Mouse (Mus musculus) left cerebral cortex, adult 2 months (tissue): Measurements from ENCODE around the gene Lipc. TPM values are rescaled to one million over a fixed set of nuclear protein-coding genes. Genes with fewer than 3 reads are reported as not detected.

ENCODE experiments used
- DNase-seq, 2 experiments: peaks; one replicate each; pipeline ENCODE4 v3.0.0; 2021 to 2022; ENCODE audit warnings: low spot score in 2 of 2, mixed read lengths in 1 of 2; ENCODE audit errors: extremely low spot score in 1 of 2
- H3K27ac ChIP-seq: fragments of 200-600 bp; 2 replicates; pipeline ENCODE4 v1.8.1; 2022
- H3K4me3 ChIP-seq: fragments of 200-600 bp; 2 replicates; pipeline ENCODE4 v1.8.1; 2022
- CTCF ChIP-seq: fragments of 200-600 bp; IDR thresholded peaks from 2 replicates; pipeline ENCODE4 v1.8.1; 2022; ENCODE audit warnings: antibody characterized with exemption, mild to moderate bottlenecking, moderate library complexity
- intact Hi-C: fragments of 180-260 bp; cut with DNase I; formaldehyde crosslinking; loops from one replicate; pipeline ENCODE4 v1.15.1; 2025
- total RNA-seq, 2 experiments: library from RNA; stranded (reverse); gene quantifications; 2 replicates each; pipeline ENCODE4 v1.2.3; 2021

Lipc gene
- total RNA-seq, 2 experiments from 2014 or later: 0.20 TPM; not detected in 1

GRCm38 (mm10) chr9:70949336-70949735, 2.7 kb downstream of the Lipc start:
- H3K4me3 ChIP-seq: no peak overlapping the region
- intact Hi-C loops: no loop called here
- DNase-seq: no peak
- H3K27ac ChIP-seq: no peak overlapping the region
- no peak for TF ChIP-seq CTCF

- DNase-seq: no peak
- Histone ChIP-seq H3K27ac (no peak overlapping the region), H3K4me3 (no peak overlapping the region)
- intact Hi-C loops: no loop called here
- no peak for TF ChIP-seq CTCF
These were observed 4.7 kb downstream of the Lipc start for GRCm38 (mm10) chr9:70947312-70947711.

- H3K4me3 ChIP-seq: no peak overlapping the region
- DNase-seq: no peak
- no peak overlapping the region for H3K27ac ChIP-seq
- intact Hi-C loops: no loop called here
- TF ChIP-seq CTCF: no peak
These were observed 9.2 kb downstream of the Lipc start for GRCm38 (mm10) chr9:70942686-70943333.

- TF ChIP-seq CTCF: no peak
- intact Hi-C loops: no loop called here
These were observed 12.1 kb downstream of the Lipc start for GRCm38 (mm10) chr9:70939752-70940501.

GRCm38 (mm10) chr9:70938850-70939249, 13.2 kb downstream of the Lipc start:
- no peak overlapping the region for H3K4me3 ChIP-seq
- no peak for TF ChIP-seq CTCF
- DNase-seq: no peak
- intact Hi-C loops: no loop called here
- H3K27ac ChIP-seq: no peak overlapping the region

More at GRCm38 (mm10) chr9:70939752-70940501, 12.1 kb downstream of the Lipc start:
- Histone ChIP-seq H3K4me3 (no peak overlapping the region), H3K27ac (no peak overlapping the region)
- DNase-seq: no peak

GRCm38 (mm10) chr9:70938134-70938533, 13.9 kb downstream of the Lipc start:
- Histone ChIP-seq H3K27ac (no peak overlapping the region), H3K4me3 (no peak overlapping the region)
- no peak for TF ChIP-seq CTCF
- intact Hi-C loops: no loop called here
- DNase-seq: no peak

GRCm38 (mm10) chr9:70934587-70935295, 17.3 kb downstream of the Lipc start:
- intact Hi-C loops: loop anchor here (5.0 kb wide), 1 partner anchor 262 kb away; no protein-coding TSS in a partner anchor
- no peak overlapping the region for H3K27ac ChIP-seq
- no peak for TF ChIP-seq CTCF
- DNase-seq: no peak
- H3K4me3 ChIP-seq: no peak overlapping the region

GRCm38 (mm10) chr9:70930641-70931020, 21.4 kb downstream of the Lipc start:
- Histone ChIP-seq H3K27ac (no peak overlapping the region; the same call in 1 of the 2 replicates), H3K4me3 (no peak overlapping the region)
- intact Hi-C loops: loop anchor here (2.0 to 5.0 kb wide), 2 partner anchors 68 to 258 kb away; no protein-coding TSS in a partner anchor
- no peak for TF ChIP-seq CTCF
- DNase-seq: no peak

GRCm38 (mm10) chr9:70929840-70930640, 22.0 kb downstream of the Lipc start:
- H3K4me3 ChIP-seq: no peak overlapping the region
- DNase-seq: peak in 1 of 2 experiments; percentile 31
- intact Hi-C loops: loop anchor here (2.0 to 5.0 kb wide), 2 partner anchors 69 to 258 kb away; no protein-coding TSS in a partner anchor
- peak overlapping the region; percentile 21; the same call in 1 of the 2 replicates for H3K27ac ChIP-seq
- TF ChIP-seq CTCF: peak; percentile 68

GRCm38 (mm10) chr9:70928472-70928871, 23.6 kb downstream of the Lipc start:
- no peak for TF ChIP-seq CTCF

GRCm38 (mm10) chr9:70927701-70928100, 24.3 kb downstream of the Lipc start:
- no peak for TF ChIP-seq CTCF
- H3K4me3 ChIP-seq: no peak overlapping the region
- no peak overlapping the region for H3K27ac ChIP-seq
- DNase-seq: no peak
- intact Hi-C loops: no loop called here

More at GRCm38 (mm10) chr9:70928472-70928871, 23.6 kb downstream of the Lipc start:
- H3K27ac ChIP-seq: no peak overlapping the region
- DNase-seq: no peak
- H3K4me3 ChIP-seq: no peak overlapping the region
- intact Hi-C loops: no loop called here
